Mouse (Mus musculus) liver (tissue): ENCODE results near the gene Igdcc3.
"Not testable (repeated sequence)": the region's sequence is repeated elsewhere in the genome, so short reads cannot be mapped to it uniquely, and the experiment has no call there.

Experiments used
- DNase-seq: peaks from one replicate; pipeline ENCODE4 v3.0.0-alpha.2; 2020; ENCODE audit warnings: mixed read lengths

Gene Igdcc3

DNA sequence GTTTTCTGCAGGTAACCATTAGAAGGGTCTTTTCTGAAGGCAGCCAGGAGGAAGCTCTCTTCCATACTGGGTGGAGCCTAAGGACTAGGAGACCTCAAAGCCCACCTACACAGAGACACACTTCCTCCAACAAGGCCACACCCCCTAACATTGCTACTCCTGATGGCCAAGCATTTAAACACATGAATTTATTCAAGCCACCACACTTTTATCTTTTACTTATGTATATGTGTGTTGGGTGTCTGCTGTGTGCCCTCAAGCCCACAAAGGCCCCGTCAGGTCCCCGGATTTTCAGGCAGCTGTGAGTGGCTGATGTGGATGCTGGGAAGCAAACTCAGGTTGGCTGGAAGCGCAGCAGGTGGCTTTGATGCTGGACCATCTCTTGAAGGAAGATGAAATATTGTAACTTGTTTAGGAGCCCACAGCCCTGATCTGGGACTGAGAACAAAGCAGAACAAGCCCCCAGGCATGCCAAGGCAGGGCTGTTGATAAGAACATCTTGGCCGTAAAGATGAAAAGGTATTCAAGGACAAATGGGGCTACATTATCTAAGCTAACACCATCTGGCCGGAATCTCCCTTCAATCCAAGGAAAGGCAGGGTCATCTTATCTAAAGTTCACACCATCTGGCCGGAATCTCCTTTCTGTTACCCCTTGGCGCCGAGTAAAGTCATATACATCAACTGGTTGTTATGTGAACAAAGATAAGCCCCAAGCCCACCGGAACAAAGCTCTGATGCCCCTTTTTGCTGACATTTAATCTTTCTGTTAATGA, 66.2 kb downstream of the Igdcc3 start:
- not testable (repeated sequence) for DNase-seq

DNA sequence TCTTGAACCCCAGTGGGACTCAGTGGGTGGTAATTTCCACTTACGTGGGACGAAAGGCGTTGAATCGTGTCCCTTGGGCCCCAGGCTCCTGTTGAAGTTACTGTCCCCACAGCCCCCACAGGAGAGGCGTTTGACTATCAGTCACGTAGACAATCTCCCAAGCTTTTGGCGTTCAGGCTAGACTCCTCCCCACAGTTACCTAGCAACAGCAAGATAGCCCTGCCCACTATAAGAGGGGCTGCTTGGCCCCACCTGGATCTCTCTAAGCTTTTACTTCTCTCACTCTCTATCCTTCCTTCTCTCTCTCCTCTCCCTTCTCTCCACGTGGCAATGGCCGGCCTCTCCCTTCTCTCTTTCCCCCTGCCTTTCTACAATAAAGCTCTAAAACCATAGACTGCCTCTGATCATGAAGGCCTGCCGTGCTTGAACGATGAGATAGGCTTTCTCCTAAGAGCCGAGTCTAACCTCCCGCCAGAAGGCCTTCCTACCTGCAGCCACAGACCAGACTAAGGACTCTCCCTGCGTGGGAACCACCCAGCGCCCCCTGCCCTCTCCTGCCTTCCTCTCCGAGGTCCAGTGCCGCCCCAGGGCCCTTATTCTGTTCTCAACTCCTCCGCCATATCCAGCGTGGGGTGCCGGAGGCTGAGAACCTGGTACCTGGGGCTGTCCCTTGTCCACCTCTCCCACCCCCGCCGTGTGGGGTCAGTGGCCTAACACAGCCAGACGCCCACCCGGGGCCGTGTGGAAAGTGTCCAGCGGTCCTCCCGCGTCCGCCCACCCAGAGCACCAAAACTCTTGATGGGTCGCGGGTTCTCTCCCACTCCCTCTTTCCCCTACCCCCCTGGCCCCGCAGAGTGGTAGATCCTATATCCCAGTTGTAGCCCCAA, 67.5 kb downstream of the Igdcc3 start:
- peak; percentile 35 for DNase-seq

DNA sequence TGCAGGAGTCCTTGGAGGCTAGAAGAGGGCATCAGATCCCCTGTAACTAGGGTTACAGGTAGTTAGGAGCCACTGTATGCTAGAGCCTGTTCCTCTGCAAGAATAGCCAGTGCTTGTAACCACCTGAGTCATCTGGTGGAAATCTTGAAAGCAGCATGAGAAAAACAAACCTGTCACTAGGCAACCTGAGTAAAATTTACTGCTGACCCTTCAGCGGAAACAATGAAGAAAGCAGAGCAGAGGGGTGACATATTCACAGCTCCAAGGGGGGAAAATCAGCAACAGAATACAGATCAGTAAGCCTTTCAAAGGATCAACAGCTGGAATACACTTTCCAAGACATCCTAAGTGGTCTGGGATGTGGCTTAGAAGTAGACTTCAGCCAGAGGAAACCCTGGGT, 70.6 kb downstream of the Igdcc3 start:
- no peak for DNase-seq

DNA sequence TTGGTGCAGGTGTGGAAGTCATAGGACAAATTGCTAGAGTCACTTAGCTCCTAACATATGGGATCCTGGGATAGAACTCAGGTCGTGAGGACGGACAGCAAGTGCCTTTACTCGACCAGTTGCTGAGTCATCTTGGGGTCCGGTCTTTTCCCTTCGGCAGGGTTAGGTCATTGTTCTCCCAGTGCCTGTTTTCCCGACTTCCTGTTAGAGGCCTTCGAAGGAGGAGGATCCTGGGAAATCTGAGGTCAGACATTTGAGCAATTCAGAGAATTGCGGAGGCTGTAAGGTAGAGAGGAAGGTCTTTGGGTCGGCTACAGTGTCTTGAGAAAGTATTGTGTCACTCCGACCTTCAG, 73.4 kb downstream of the Igdcc3 start:
- peak; percentile 66 for DNase-seq

DNA sequence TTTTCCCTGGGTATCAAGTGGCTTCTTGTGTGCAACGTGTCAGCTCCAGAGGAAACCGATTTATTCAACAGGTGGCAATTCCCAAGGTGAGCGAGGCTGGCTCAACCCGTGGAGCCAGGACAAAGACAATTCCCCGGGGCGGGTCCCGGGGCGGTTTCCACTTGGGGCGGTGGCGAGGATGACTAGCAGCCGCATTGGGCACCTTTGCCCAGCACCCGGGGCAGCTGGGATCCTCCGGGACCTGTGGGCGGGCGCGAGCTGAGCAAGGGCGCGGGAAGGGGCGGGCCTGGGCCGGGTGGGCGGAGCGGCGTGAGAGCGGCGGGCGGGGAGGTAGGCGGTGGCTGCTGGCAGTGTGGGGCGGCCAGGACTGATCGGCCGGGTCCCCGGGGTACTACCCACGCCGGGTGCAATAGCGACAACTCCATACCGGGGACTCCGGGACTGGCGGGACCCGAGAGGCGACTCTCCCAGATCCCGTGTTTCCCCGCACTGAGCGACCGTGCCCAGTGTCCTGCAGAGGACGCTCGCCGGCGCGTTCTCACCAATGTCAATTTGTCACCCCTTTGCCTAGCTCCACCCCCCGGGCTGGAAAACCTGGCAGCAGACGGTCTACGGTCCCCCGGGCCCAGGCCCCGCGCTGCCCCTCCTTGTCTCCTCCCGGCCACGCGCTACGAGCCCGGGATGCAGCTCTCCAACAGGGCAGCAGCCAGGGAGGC, 73.9 kb downstream of the Igdcc3 start:
- peak; percentile 98 for DNase-seq

DNA sequence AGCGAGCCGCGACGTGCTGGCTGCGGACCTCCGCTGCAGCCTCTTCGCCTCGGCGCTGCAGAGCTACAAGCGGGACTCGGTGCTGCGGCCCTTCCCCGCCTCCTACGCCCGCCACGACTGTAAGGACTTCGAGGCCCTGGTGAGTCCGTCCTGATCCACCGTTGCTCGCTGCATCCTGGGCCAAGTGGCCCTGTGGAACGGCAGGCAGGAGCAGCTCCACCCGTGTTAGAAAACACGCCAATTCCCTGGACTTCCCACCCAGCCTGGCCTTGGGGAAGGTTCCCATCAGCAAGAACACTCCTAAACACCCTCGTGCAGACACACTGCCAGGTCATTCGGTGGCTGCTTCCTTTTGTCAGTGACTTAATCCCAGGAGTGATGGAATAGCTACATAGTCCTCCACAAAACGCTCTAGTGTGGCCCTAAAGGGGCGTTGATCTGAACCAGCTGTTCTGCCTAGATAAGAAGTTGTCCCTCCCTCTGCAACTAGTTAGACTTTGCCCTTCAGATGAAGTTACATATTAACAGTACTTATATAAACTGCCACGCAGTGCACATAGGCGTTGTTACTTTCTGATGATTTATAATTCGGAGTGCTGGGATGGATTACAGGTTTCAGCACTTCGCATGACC, 74.6 kb downstream of the Igdcc3 start:
- peak; percentile 84 for DNase-seq

DNA sequence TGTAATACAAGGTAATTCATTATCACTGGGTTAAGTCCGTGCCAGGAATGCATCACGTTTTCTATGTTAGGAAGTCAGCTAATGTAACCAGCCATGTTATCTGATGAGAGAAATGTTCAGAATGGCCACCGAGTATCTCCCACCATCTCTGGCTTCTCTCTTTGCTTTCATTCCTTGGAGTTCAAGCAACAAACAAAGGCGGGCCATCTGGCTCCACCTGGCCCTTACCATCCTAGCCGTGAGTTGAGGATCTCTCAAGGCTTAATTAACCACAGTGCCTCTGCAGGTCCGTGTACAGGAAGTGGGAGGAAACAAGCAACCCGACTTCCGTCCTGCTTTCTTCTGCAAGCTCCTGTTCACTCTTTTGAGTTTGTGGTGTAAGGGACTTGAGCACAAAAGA, 76.0 kb downstream of the Igdcc3 start:
- peak; percentile 46 for DNase-seq

DNA sequence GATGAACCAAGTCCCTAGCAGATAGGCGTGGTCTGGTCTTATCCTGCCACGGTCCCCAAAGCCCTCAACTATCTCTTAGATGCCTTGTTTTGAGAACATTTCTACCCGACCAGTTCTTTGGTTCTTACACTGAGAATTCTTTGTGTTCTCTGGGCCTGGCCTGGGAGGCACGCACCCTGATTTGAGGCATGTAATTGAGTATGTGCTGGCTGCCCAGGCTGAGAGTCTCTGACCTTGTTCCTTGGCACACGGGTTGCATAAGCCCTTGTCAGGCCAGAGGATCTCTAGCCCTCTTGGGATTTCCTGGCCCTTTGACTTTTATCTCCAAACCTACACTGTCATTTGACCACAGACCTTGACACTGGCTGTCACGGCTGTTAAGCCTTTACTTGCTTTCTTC, 76.7 kb downstream of the Igdcc3 start:
- DNase-seq: peak; percentile 66

DNA sequence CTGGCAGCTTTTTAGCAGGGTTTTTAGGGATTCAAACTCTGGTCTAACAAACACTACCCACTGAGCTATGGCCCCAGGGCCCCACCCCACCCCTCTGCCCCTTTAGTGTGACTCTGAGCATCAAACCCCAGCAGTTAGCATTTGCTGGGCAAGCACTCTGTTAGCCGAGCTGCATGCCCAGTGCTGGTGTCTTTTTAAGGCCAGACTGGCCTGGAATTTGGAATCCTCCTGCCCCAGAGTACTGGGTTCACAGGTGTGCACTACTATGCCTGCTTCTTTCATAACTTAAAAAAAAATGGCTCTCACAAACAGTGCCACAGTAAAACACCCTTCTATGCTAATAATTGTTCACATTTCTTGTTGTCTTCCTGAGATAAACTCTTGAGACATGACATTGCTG, 77.9 kb downstream of the Igdcc3 start:
- DNase-seq: no peak

DNA sequence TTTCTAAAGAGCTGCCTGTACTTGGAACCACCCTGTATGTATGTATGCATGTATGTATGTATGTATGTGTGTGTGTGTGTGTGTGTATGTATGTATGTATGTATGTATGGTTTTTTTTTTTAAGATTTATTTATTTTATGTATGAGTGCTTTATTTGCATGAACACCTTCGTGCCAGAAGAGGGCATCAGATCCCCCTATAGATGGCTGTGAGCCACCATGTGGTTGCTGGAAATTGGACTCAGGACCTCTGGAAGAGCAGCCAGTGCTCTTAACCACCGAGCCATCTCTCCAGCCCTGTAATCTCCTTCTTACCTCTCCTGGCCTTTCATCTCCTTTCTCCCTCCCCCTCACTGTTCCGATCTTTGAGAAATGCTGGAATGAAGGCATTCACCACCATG, 79.4 kb downstream of the Igdcc3 start:
- DNase-seq: not testable (repeated sequence)

DNA sequence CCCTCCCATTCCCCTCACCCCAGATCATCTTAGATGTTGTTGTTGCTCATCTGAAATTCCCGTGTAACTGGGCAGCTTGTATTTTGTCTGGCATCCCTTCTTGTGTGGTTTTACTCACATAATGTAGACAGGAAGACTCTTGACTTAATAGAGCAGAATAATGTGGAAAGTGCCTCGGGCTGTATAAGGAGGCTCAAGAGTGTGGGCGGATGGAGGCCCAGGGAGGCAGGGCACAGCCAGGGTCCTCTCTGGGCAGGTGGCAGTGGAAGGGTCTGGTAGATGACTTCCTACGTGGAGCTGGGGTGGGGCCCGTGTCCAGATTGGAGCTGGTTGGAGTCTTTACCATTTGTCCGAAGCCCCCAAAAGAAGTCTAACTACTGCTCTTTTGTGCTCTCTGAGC, 82.9 kb downstream of the Igdcc3 start:
- no peak for DNase-seq

DNA sequence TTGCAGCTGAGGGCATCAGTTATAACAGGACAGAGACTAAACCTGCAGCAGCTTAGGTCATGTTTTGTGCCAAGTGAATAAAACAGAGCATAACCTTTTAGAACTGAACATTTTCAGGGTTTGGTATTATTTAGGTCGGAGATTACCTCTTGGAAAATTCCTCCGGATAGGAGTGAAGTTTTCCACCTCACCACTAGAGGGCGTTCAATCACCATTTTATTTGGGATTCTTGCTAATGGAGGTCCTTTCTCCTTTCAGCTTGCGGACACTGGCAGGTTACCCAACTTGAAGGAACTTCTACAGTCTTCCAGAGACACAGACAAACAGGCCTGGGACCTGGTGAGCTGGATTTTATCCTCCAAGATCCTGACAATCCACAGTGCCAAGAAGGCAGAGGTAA, 84.8 kb downstream of the Igdcc3 start:
- DNase-seq: no peak

DNA sequence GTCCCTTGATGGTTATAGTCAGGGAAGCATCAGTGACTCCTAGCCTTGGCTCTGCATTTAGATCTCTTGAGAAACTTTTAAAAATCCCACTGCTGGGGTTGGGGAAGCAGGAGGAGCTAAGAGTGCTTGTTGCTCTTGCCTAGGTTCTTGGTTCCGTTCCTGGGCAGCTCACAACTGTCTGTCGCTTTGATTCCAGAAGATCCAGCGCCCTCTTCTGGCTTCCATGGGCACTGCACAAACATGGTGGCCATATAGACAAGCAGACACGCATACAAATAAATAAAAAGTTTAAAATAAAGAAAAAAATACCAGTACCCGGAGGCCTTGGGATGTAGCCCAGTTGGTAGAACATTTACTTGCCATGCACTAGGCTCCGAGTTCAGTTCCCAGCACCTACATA, 89.3 kb downstream of the Igdcc3 start:
- DNase-seq: peak; percentile 71

DNA sequence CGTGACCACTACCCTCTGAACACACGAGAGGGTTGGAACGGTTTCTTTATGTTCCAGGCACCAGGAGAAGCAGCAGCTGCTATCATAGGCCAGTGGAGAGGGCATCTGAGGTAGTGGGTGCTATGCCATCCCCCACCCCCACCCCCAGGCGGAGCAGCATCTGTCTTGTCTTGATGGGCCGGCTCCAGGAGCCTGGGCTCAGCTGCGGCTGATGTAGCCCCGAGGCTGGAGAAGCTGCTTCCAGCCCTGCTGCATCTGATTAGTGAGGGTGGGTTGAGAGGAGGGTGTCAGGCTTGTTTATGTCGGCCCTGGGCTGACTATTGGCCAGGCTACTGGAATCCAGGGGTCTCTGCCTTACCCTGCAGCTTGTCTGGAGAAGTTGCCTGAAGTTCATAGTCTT, 90.3 kb downstream of the Igdcc3 start:
- DNase-seq: no peak

DNA sequence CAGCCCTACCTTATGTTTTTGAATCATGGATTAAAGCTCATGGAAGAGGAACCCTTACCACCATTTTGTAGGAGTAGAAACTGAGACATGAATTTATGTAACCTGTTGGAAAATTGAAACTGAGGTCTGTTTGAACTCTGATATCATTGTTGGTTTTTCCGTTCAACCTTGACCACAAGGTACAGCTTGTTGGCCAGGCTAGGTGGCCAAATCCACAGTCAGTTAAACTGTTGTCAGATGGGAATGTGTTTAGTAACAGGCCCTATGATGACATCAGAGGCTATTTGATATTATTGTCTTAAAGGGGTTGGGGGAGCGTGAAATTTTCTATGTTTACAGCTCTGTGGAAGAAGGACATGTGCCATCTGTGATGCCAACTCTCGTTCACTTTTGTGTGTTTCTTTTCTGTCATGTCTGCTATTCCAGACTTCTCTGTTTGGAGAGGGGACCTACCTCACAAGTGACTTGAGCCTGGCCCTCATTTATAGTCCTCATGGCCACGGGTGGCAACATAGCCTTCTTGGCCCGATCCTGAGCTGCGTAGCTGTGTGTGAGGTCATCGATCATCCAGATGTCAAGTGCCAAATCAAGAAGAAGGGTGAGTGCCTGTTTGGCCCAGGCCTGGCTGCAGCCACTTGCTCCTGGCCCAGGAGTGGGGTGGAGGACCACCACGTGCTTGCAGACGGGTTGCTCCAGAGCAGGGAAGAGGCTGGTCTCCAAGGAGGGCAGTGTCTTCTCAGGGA, 92.4 kb downstream of the Igdcc3 start:
- DNase-seq: no peak

DNA sequence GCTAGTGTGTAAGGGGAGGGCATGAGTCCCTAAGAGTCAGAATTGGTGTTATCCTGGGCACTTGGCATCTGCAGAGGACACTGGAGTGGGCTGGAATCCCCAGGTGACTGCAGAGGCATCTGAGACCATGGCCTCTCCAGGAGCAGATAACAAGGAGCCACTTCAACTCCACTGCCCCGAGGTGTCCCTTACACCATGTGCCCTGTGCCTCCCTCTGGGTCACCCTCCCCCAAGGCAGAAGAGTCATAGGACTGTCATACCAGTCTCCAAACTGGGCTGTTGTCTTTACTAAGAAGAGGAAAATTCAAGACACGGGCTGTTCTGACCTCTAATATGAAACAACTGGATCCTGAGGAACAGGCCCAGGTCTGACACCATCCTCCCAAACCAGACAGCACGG, 93.7 kb downstream of the Igdcc3 start:
- no peak for DNase-seq
